Mouse (Mus musculus) neural tube, postnatal 0 days (tissue): ENCODE measurements around the gene Myo5c. TPM values are rescaled to one million over a fixed set of nuclear protein-coding genes. Genes with fewer than 3 reads are reported as not detected.

Experiments used
- polyA plus RNA-seq: library from polyadenylated mRNA; unstranded; fragments of >200 nt; fragmentation: Nextera tagmentation; extraction: Ambion mirVana; gene quantifications from 2 replicates; pipeline ENCODE4 v1.2.1, GENCODE M21; 2015

Gene Myo5c
- polyA plus RNA-seq: 0.32 and 0.52 TPM in 2 replicates

DNA sequence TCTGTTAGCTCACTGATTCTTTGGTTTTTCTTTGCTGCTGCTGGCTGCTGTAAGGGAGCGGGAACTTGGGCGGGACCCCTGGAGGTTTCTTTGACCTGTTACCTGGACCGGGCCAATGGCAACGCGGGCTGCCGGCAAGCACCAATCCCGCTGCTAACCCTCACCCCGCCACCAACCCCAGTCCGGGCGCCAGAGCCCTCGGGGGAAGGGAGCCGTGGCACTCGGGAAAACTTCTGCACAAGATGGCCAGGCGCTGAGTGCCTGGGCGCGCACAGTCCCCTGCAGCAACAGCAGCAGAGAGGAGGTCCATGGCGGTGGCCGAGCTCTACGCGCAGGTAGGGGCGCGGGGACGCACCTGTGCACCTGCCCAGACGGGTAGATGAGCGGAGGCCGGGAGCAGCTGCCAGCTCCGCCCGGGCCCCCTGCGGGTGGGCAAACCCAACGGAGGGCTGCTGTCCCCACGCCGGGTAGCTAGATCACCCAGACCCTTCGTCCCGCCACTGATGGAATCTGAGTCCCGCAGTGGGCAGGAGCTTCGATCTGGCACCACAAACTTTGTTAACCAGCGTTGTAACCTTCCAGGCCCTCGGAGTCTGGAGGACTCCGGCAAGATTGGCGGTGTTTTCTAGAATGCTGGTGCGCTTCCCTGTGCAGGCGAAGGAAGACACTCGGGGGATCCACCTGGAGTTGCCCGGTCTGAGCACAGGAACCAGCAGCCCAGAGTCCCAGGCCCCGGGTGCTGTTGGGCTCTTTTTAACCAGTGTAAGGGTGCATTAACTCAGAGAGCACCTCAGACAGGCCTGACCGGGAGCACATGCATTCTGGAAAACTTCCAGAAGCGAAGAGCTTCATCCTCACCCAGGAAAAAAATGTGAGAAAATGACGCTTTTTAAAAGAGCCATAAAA, at the start of gene Myo5c:
Gene Myo5c (plus strand): TSS at position 180 of the 906 bp plus-strand sequence.

DNA sequence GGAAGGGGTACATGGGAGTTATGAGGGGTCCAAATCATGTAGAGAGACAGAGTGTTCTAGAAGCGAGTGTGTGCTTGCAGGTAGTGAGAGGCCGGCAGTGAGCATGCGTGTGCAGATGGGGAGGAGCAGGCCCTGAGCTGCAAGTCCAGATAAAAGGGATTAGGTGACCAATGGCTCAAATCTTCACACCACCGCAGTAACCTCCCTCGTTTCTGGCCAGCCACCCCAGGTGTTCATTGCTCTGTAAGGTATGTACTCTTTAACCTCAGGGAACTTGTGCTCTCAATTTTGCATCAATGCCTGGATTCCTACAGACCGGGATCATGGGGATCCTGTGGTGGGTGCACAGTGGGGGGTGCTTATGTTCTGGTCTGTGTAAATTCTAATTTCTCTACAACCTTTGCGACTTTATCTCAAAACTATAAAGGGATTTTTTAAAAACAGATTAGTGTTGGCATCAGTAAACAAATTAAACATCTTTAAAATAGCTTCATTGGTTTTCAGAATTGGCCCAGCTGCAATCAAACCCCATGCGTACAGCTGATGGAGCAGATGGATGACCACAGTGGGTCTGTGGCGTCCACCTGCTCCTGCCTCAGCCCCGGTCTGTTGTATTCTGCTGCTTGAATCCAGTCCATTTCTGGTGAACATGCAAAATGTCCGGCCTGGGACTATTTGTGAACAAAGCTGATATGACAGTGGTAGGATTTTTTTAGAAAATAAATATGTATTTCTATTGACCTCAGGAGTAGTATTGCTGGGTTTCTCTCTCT, 74.5 kb downstream of the Myo5c start, which contains the start of gene Gnb5:
Gene Gnb5 (plus strand): TSS at position 163 of the 773 bp plus-strand sequence.

DNA sequence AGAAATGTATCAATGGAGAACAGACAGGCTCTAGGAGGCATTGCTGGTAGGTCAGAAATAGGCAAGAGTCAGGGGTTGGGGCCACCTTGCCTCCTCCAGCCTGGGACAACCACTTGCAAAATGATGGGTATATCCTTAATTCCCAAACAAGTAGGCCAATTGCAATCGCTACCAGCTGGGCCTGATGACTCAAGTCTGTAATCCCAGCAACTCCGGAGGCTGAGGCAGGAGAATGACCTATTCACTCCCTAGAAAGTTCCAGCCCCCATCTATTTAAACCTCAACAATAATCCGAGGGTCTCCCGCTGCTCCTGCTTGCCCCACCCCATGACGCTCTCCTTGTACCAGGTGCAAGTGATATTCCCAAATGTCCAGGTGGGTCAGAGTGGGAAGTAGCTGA, 115.6 kb downstream of the Myo5c start, which contains the start of gene Bcl2l10:
Gene Bcl2l10 (plus strand): TSS at position 301 of the 400 bp plus-strand sequence.

Other genes starting within 250 kb of the Myo5c start
- gene Arpp19, start 194.4 kb upstream of the Myo5c start, polyA plus RNA-seq: 176 and 186 TPM in 2 replicates
- 42.6 and 44.7 TPM in 2 replicates for gene Myo5a, start 161.0 kb upstream of the Myo5c start, polyA plus RNA-seq
- 114 and 118 TPM in 2 replicates for gene Gnb5, start 74.3 kb downstream of the Myo5c start, polyA plus RNA-seq
- gene Bcl2l10, start 115.7 kb downstream of the Myo5c start, polyA plus RNA-seq: not detected in 2 replicates
- 106 and 108 TPM in 2 replicates for gene Mapk6, start 178.0 kb downstream of the Myo5c start, polyA plus RNA-seq
- gene Leo1, start 209.5 kb downstream of the Myo5c start, polyA plus RNA-seq: 36.0 and 36.6 TPM in 2 replicates